Mouse (Mus musculus) heart, postnatal 0 days (tissue): ENCODE results near the gene Tet3.

Source experiments
- CTCF ChIP-seq: IDR thresholded peaks from 2 replicates; pipeline ENCODE4 v1.5.1; 2016; ENCODE audit warnings: antibody characterized with exemption, control low read depth, low read depth
- EP300 ChIP-seq: IDR thresholded peaks from 2 replicates; pipeline ENCODE4 v1.6.1; 2016; ENCODE audit warnings: antibody characterized with exemption, low read depth

DNA sequence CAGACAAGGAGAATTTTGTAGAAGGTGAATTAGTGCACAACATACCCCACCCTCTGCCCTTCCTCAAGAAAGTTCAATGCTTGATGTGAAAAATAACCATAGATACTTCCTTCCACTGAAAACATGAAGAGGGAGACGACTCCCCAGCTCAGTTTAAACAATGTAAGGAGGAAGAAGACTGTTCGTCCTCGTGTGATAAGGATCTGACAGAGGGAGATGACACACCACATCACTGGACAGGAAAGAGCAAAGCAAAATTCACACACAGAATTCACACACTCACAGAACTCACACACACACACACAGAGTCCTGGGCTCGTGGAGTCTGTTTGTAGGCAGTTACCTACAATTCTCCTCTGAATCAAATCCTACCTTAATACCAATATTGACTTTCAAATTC is 31.7 kb upstream of the Tet3 start:
- TF ChIP-seq CTCF (no peak), EP300 (no peak)
